Mouse (Mus musculus) forebrain, embryonic 11.5 days (tissue): Measurements from ENCODE around the gene Slc2a6. TPM values are rescaled to one million over a fixed set of nuclear protein-coding genes. Genes with fewer than 3 reads are reported as not detected.
A peak's percentile ranks its signal among the peaks of the same experiment; 100 is the strongest.

Experiments
- ATAC-seq: fragments of 200-750 bp; cut with Nextera tagmentation; replicated peaks from 2 replicates; pipeline ENCODE4 v1.8.0; 2017; ENCODE audit warnings: moderate TSS enrichment; ENCODE audit not compliant: low FRiP score
- DNase-seq: peaks from one replicate; pipeline ENCODE4 v3.0.0-alpha.2; 2017; ENCODE audit warnings: low spot score
- H3K27ac ChIP-seq: fragments of 300-500 bp; sonication (generic); 2 replicates; pipeline ENCODE4 v1.5.1; 2014; ENCODE audit warnings: low read depth, low read length
- H3K27me3 ChIP-seq: fragments of 300-500 bp; sonication (generic); 2 replicates; pipeline ENCODE4 v1.6.1; 2014; ENCODE audit warnings: mild to moderate bottlenecking, low read length, mixed read lengths; ENCODE audit not compliant: control insufficient read depth, insufficient read depth
- H3K36me3 ChIP-seq: fragments of 300-500 bp; sonication (generic); 2 replicates; pipeline ENCODE4 v1.6.1; 2014; ENCODE audit warnings: mild to moderate bottlenecking, low read length, moderate library complexity, mixed read lengths; ENCODE audit not compliant: control insufficient read depth, insufficient read depth
- H3K4me1 ChIP-seq: fragments of 300-500 bp; sonication (generic); replicated peaks from 2 replicates; pipeline ENCODE4 v1.6.1; 2014; ENCODE audit warnings: low read length, mixed read lengths; ENCODE audit not compliant: control insufficient read depth, insufficient read depth
- H3K4me2 ChIP-seq: fragments of 300-500 bp; sonication (generic); 2 replicates; pipeline ENCODE4 v1.6.1; 2014; ENCODE audit warnings: low read depth, mild to moderate bottlenecking, low read length, moderate library complexity, mixed read lengths; ENCODE audit not compliant: severe bottlenecking
- H3K4me3 ChIP-seq: fragments of 300-500 bp; sonication (generic); 2 replicates; pipeline ENCODE4 v1.5.1; 2014; ENCODE audit warnings: low read depth, low read length
- H3K9ac ChIP-seq: fragments of 300-500 bp; sonication (generic); 2 replicates; pipeline ENCODE4 v1.6.1; 2014; ENCODE audit warnings: low read length
- H3K9me3 ChIP-seq: fragments of 300-500 bp; sonication (generic); 2 replicates; pipeline ENCODE4 v1.6.1; 2016; ENCODE audit warnings: low read length, mixed read lengths; ENCODE audit not compliant: control insufficient read depth
- WGBS: fragments of 180-500 bp; shearing (Covaris S2); extraction: QIAGEN DNeasy Blood & Tissue Kit; methylation state at CpG from one replicate; pipeline ENCODE4 v1.1.7; 2014; 5-methylcytosine and 5-hydroxymethylcytosine counted together
- polyA plus RNA-seq: library from polyadenylated mRNA; unstranded; fragments of >200 nt; fragmentation: Nextera tagmentation; extraction: Ambion mirVana; gene quantifications from 2 replicates; pipeline ENCODE4 v1.2.1, GENCODE M21; 2014

Gene Slc2a6
- polyA plus RNA-seq, 1 experiment from 2014 or later: 1.3 TPM

DNA sequence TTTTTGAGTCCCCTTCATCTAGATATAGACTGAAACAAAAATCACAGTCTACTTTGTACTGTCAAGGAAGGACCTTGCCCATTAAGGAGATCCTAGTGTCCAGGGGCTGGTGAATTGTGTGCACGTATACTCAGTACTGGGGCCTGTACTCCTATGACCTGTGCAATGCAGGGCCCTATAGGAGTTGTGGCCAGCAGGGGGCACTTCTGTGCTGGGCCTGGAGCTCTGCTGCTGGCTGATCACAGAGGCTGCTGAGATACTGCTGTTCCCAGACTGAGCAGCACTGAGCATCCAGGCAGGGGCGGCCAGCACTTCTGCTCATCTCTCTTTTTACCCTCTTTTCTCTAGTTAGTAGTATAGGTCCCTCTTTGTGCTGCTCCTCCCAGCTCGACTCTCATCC lies 15.7 kb upstream of the Slc2a6 start:
- DNase-seq (peak; percentile 86), ATAC-seq (0 out of 2 replicates have a peak, but pooled peaks have one; percentile 71)
- H3K9me3 ChIP-seq: no peaks in the 10 kb centered on the region
- 27% methylated on average over 3 of the region's 3 CpGs for WGBS
- H3K4me3 ChIP-seq: no peak overlapping the region
- no peaks in the 10 kb centered on the region for H3K4me1 ChIP-seq
- H3K4me2 ChIP-seq: no peak overlapping the region
- no peaks in the 10 kb centered on the region for H3K36me3 ChIP-seq
- H3K27me3 ChIP-seq: no peaks in the 10 kb centered on the region
- no peak overlapping the region for H3K27ac ChIP-seq
- no peak overlapping the region for H3K9ac ChIP-seq

- Histone ChIP-seq H3K27me3 (no peaks in the 10 kb centered on the region), H3K9me3 (no peaks in the 10 kb centered on the region), H3K4me3 (no peak overlapping the region), H3K36me3 (no peaks in the 10 kb centered on the region), H3K4me1 (no peaks in the 10 kb centered on the region), H3K9ac (no peak overlapping the region), H3K27ac (no peak overlapping the region), H3K4me2 (no peak overlapping the region)
- WGBS: 75% methylated on average over 8 of the region's 8 CpGs
- DNase-seq (no peak), ATAC-seq (no peak)
Measured at GRCm38 (mm10) chr2:27042131-27042844, 14.5 kb upstream of the Slc2a6 start.

- Histone ChIP-seq H3K9ac (no peak overlapping the region), H3K36me3 (no peaks in the 10 kb centered on the region), H3K27ac (no peak overlapping the region), H3K4me1 (no peaks in the 10 kb centered on the region), H3K27me3 (no peaks in the 10 kb centered on the region), H3K4me3 (no peak overlapping the region), H3K9me3 (no peaks in the 10 kb centered on the region), H3K4me2 (no peak overlapping the region)
- WGBS: 17% methylated on average over 1 of the region's 1 CpGs
- DNase-seq (peak; percentile 72), ATAC-seq (no peak)
Measured at GRCm38 (mm10) chr2:27039286-27039685, 11.5 kb upstream of the Slc2a6 start.

GRCm38 (mm10) chr2:27038596-27038995 lies 10.8 kb upstream of the Slc2a6 start:
- no peak overlapping the region for H3K9ac ChIP-seq
- H3K27me3 ChIP-seq: no peaks in the 10 kb centered on the region
- DNase-seq (peak; percentile 81), ATAC-seq (peak; percentile 69; the same call in 1 of the 2 replicates)
- H3K4me1 ChIP-seq: no peaks in the 10 kb centered on the region
- no peak overlapping the region for H3K4me2 ChIP-seq
- no peak overlapping the region for H3K27ac ChIP-seq
- H3K36me3 ChIP-seq: no peaks in the 10 kb centered on the region
- no peaks in the 10 kb centered on the region for H3K9me3 ChIP-seq
- 5% methylated on average over 3 of the region's 3 CpGs for WGBS
- no peak overlapping the region for H3K4me3 ChIP-seq

DNA sequence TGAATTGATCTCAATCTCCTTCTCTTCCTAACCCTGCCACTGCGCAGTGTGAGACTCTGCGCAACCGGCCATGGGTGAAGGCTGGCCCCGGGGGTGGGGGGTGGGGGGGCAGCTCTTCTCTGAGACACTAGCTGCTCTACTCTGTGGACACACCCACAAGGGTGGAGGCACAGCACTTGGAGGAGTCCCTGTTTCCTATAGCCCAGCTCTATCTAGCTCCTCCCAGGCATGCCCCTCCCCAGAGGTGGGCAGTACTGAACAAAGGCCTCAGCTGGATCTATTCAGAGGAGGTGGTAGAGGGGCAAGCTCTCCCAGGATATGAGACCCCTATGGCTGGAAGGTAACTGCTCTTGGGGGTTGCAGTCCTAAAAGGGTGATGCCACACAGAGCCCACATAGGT lies 9.2 kb upstream of the Slc2a6 start:
- no peak overlapping the region for H3K27ac ChIP-seq
- WGBS: 44% methylated on average over 4 of the region's 4 CpGs
- H3K27me3 ChIP-seq: no peaks in the 10 kb centered on the region
- H3K4me3 ChIP-seq: no peak overlapping the region
- H3K36me3 ChIP-seq: no peaks in the 10 kb centered on the region
- no peak overlapping the region for H3K4me2 ChIP-seq
- no peaks in the 10 kb centered on the region for H3K4me1 ChIP-seq
- ATAC-seq (no peak), DNase-seq (no peak)
- peak overlapping the region; percentile 16; the same call in 1 of the 2 replicates for H3K9ac ChIP-seq
- H3K9me3 ChIP-seq: no peaks in the 10 kb centered on the region

- WGBS: 86% methylated on average over 3 of the region's 3 CpGs
- ATAC-seq: no peak
Measured at GRCm38 (mm10) chr2:27036003-27036402, 8.2 kb upstream of the Slc2a6 start.

DNA sequence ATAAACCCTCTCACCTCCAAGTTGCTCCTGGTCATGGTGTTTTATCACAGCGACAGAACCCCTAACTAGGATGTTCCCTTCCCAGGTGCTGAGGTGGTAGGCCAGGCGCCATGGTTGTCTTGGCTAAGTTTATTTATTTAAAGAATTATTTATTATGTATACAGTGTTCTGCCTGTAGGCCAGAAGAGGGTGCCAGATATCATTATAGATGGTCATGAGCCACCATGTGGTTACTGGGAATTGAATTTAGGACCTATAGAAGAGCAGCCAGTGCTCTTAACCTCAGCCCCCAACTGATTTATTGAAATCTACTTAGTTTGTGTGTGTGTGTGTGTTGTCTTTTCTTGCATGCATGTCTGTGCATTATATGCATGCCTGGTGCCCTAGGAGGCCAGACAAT lies 4.6 kb upstream of the Slc2a6 start:
- no peak overlapping the region for H3K4me3 ChIP-seq
- no peak for DNase-seq
- no peak overlapping the region for H3K27ac ChIP-seq
- no peak for ATAC-seq
- H3K4me2 ChIP-seq: no peak overlapping the region
- 0 out of 2 replicates have a peak, but pooled peaks cover 2% of the 10 kb centered on the region for H3K4me1 ChIP-seq
- no peaks in the 10 kb centered on the region for H3K27me3 ChIP-seq
- 74% methylated on average over 2 of the region's 2 CpGs for WGBS
- H3K36me3 ChIP-seq: no peaks in the 10 kb centered on the region
- H3K9ac ChIP-seq: no peak overlapping the region
- H3K9me3 ChIP-seq: no peaks in the 10 kb centered on the region

More at GRCm38 (mm10) chr2:27036003-27036402, 8.2 kb upstream of the Slc2a6 start:
- DNase-seq: no peak
- no peaks in the 10 kb centered on the region for H3K36me3 ChIP-seq
- no peak overlapping the region for H3K4me3 ChIP-seq
- no peak overlapping the region for H3K27ac ChIP-seq
- no peak overlapping the region for H3K4me2 ChIP-seq
- no peak overlapping the region for H3K9ac ChIP-seq
- H3K9me3 ChIP-seq: no peaks in the 10 kb centered on the region
- no peaks in the 10 kb centered on the region for H3K4me1 ChIP-seq
- H3K27me3 ChIP-seq: no peaks in the 10 kb centered on the region

DNA sequence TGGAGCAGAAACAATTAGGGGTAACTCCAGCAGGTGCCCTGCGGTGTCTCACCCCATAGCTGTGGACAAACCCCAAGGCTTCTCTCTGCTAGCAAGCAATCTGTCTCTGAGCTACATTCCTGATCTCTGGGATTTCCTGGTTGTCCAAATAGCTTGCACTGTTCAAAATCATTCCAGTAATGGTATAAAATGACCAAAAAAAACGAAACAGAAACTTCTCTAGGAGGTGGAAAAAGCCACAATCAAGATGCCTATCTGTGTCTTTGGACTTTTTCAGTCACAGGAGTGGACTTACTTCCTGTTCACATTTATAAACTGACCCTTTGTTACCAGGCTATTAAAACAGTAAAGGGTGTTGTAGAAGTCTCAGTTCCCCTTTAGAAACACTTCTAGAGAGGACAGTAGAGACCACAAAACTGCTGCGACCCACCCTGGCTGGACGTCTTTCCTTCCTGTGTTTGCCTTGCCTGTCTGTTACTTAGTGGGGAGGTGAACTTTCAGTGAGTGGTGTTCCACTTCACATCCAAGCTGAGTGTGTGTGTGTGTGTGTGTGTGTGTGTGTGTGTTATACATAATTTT lies 728 bp upstream of the Slc2a6 start:
- no peak; the same call in 1 of the 2 replicates for ATAC-seq
- Histone ChIP-seq H3K4me3 (no peak overlapping the region; the same call in 1 of the 2 replicates), H3K9ac (peak overlapping the region; percentile 20)

More for the DNA sequence above, 728 bp upstream of the Slc2a6 start:
- 79% methylated on average over 4 of the region's 4 CpGs for WGBS
- peak overlapping the region; percentile 56 for H3K4me2 ChIP-seq
- 0 out of 2 replicates have a peak, but pooled peaks cover 2% of the 10 kb centered on the region for H3K4me1 ChIP-seq
- no peaks in the 10 kb centered on the region for H3K27me3 ChIP-seq
- no peak for DNase-seq
- no peak overlapping the region for H3K27ac ChIP-seq
- no peaks in the 10 kb centered on the region for H3K36me3 ChIP-seq
- no peaks in the 10 kb centered on the region for H3K9me3 ChIP-seq
